Mouse (Mus musculus): ENCODE measurements around the gene Olfr362. TPM values are rescaled to one million over a fixed set of nuclear protein-coding genes. Genes with fewer than 3 reads are reported as not detected.
"Not testable (repeated sequence)": the region's sequence is repeated elsewhere in the genome, so short reads cannot be mapped to it uniquely, and the experiment has no call there.

Olfr362 gene
- polyA plus RNA-seq (2015; fragmentation: Nextera tagmentation; extraction: Ambion mirVana), result not detected in 2 replicates

- Histone ChIP-seq H3K4me3 (no peak within 1 kb of the TSS), H3K27me3 (no peaks in the 10 kb centered on the region), H3K9ac (replicated peaks) (no peak within 1 kb of the TSS), H3K4me1 (no peaks in the 10 kb centered on the region), H3K36me3 (no peaks in the 10 kb centered on the region), H3K4me2 (replicated peaks) (no peak within 1 kb of the TSS), H3K9me3 (0 out of 2 replicates have a peak, but pooled peaks cover under 1% of the 10 kb centered on the region), H3K27ac (replicated peaks) (no peak within 1 kb of the TSS)
- WGBS, result 92% methylated on average over 1 of the region's 1 CpGs
- no peak for ATAC-seq (replicated peaks)
Measured at GRCm38 (mm10) chr2:37117810-37118209, at the start of gene Olfr362. Gene Olfr362 (minus strand): TSS chr2:37117910.

- Histone ChIP-seq H3K27ac (replicated peaks) (no peak within 1 kb of the TSS), H3K36me3 (no peaks in the 10 kb centered on the region), H3K4me2 (replicated peaks) (no peak within 1 kb of the TSS), H3K9ac (replicated peaks) (no peak within 1 kb of the TSS), H3K27me3 (no peaks in the 10 kb centered on the region), H3K4me1 (no peaks in the 10 kb centered on the region), H3K9me3 (peaks cover 4% of the 10 kb centered on the region; the same call in 1 of the 2 replicates), H3K4me3 (no peak within 1 kb of the TSS)
- 87% methylated on average over 3 of the region's 3 CpGs for WGBS
- no peak for ATAC-seq (replicated peaks)
Measured at GRCm38 (mm10) chr2:37139022-37139421, 21.3 kb upstream of the Olfr362 start, which contains the start of gene Olfr364-ps1. Gene Olfr364-ps1 (plus strand): TSS chr2:37139322.

- H3K27ac ChIP-seq (replicated peaks), result not testable (repeated sequence)
- WGBS, result 85% methylated on average over 1 of the region's 1 CpGs
- peaks cover 12% of the 10 kb centered on the region; the same call in 1 of the 2 replicates for H3K9me3 ChIP-seq
Measured at GRCm38 (mm10) chr2:37089190-37089589, 28.5 kb downstream of the Olfr362 start, which contains the start of gene Olfr361. Gene Olfr361 (minus strand): TSS chr2:37089290.

GRCm38 (mm10) chr2:37065446-37065845 lies 52.3 kb downstream of the Olfr362 start, which contains the start of gene Olfr360:
Gene Olfr360 (plus strand): TSS chr2:37065746.
- H3K4me1 ChIP-seq, result no peaks in the 10 kb centered on the region
- no peak within 1 kb of the TSS for H3K9ac ChIP-seq (replicated peaks)
- no peak for ATAC-seq (replicated peaks)

More at GRCm38 (mm10) chr2:37089190-37089589, 28.5 kb downstream of the Olfr362 start, which contains the start of gene Olfr361:
- not testable (repeated sequence) for ATAC-seq (replicated peaks); H3K4me2 ChIP-seq (replicated peaks); H3K36me3 ChIP-seq; H3K27me3 ChIP-seq; H3K9ac ChIP-seq (replicated peaks); H3K4me1 ChIP-seq; H3K4me3 ChIP-seq

More at GRCm38 (mm10) chr2:37065446-37065845, 52.3 kb downstream of the Olfr362 start, which contains the start of gene Olfr360:
- Histone ChIP-seq H3K9me3 (peaks cover 3% of the 10 kb centered on the region; the same call in 1 of the 2 replicates), H3K4me2 (replicated peaks) (no peak within 1 kb of the TSS), H3K27me3 (no peaks in the 10 kb centered on the region), H3K4me3 (no peak within 1 kb of the TSS), H3K36me3 (no peaks in the 10 kb centered on the region), H3K27ac (replicated peaks) (no peak within 1 kb of the TSS)

Other genes starting within 250 kb of the Olfr362 start
- not detected in 2 replicates for gene Olfr352, start 249.4 kb downstream of the Olfr362 start, polyA plus RNA-seq (2015; fragmentation: Nextera tagmentation; extraction: Ambion mirVana)
- not detected in 2 replicates for gene Olfr353, start 225.0 kb downstream of the Olfr362 start, polyA plus RNA-seq (2015; fragmentation: Nextera tagmentation; extraction: Ambion mirVana)
- not detected in 2 replicates for gene Olfr354, start 212.2 kb downstream of the Olfr362 start, polyA plus RNA-seq (2015; fragmentation: Nextera tagmentation; extraction: Ambion mirVana)
- gene Olfr355, start 189.0 kb downstream of the Olfr362 start, polyA plus RNA-seq (2015; fragmentation: Nextera tagmentation; extraction: Ambion mirVana), result not detected in 2 replicates
- not detected in 2 replicates for gene Olfr356, start 180.8 kb downstream of the Olfr362 start, polyA plus RNA-seq (2015; fragmentation: Nextera tagmentation; extraction: Ambion mirVana)
- not detected in 2 replicates for gene Olfr357, start 124.1 kb downstream of the Olfr362 start, polyA plus RNA-seq (2015; fragmentation: Nextera tagmentation; extraction: Ambion mirVana)
- gene Olfr358, start 108.6 kb downstream of the Olfr362 start, polyA plus RNA-seq (2015; fragmentation: Nextera tagmentation; extraction: Ambion mirVana), result not detected in 2 replicates
- not detected in 2 replicates for gene Olfr360, start 52.2 kb downstream of the Olfr362 start, polyA plus RNA-seq (2015; fragmentation: Nextera tagmentation; extraction: Ambion mirVana)
- not detected in 2 replicates for gene Olfr361, start 28.6 kb downstream of the Olfr362 start, polyA plus RNA-seq (2015; fragmentation: Nextera tagmentation; extraction: Ambion mirVana)
- not detected in 2 replicates for gene Olfr364-ps1, start 21.4 kb upstream of the Olfr362 start, polyA plus RNA-seq (2015; fragmentation: Nextera tagmentation; extraction: Ambion mirVana)
- gene Olfr365, start 70.3 kb upstream of the Olfr362 start, polyA plus RNA-seq (2015; fragmentation: Nextera tagmentation; extraction: Ambion mirVana), result not detected in 2 replicates
- gene Olfr366, start 93.7 kb upstream of the Olfr362 start, polyA plus RNA-seq (2015; fragmentation: Nextera tagmentation; extraction: Ambion mirVana), result not detected in 2 replicates
- not detected in 2 replicates for gene Olfr368, start 208.6 kb upstream of the Olfr362 start, polyA plus RNA-seq (2015; fragmentation: Nextera tagmentation; extraction: Ambion mirVana)
- 70.5 and 73.1 TPM in 2 replicates for gene Pdcl, start 241.4 kb upstream of the Olfr362 start, polyA plus RNA-seq (2015; fragmentation: Nextera tagmentation; extraction: Ambion mirVana)

All from forebrain, embryonic 15.5 days (tissue).